Mouse (Mus musculus) lung, embryonic 14.5 days (tissue): ENCODE results near the gene Arhgap42. TPM values are rescaled to one million over a fixed set of nuclear protein-coding genes. Genes with fewer than 3 reads are reported as not detected.

ENCODE experiments used
- ATAC-seq: fragments of 200-750 bp; cut with Nextera tagmentation; 2 replicates; pipeline ENCODE4 v1.8.0; 2017; ENCODE audit warnings: mild to moderate bottlenecking, moderate TSS enrichment, moderate library complexity; ENCODE audit not compliant: insufficient read depth
- DNase-seq: peaks from one replicate; pipeline ENCODE4 v3.0.0-alpha.2; 2015
- H3K27ac ChIP-seq: fragments of 300-500 bp; sonication (generic); 2 replicates; pipeline ENCODE4 v1.5.1; 2014; ENCODE audit warnings: low read depth, mild to moderate bottlenecking, moderate library complexity
- H3K27me3 ChIP-seq: fragments of 300-500 bp; sonication (generic); 2 replicates; pipeline ENCODE4 v1.6.1; 2014; ENCODE audit warnings: low read length, control low read depth; ENCODE audit not compliant: insufficient read depth
- H3K36me3 ChIP-seq: fragments of 300-500 bp; sonication (generic); 2 replicates; pipeline ENCODE4 v1.6.1; 2014; ENCODE audit warnings: control low read depth; ENCODE audit not compliant: insufficient read depth
- H3K4me1 ChIP-seq: fragments of 300-500 bp; sonication (generic); 2 replicates; pipeline ENCODE4 v1.6.1; 2014; ENCODE audit warnings: antibody characterized with exemption, control low read depth; ENCODE audit not compliant: insufficient read depth
- H3K4me2 ChIP-seq: fragments of 300-500 bp; sonication (generic); 2 replicates; pipeline ENCODE4 v1.6.1; 2014; ENCODE audit warnings: mild to moderate bottlenecking
- H3K4me3 ChIP-seq: fragments of 300-500 bp; sonication (generic); 2 replicates; pipeline ENCODE4 v1.5.1; 2014; ENCODE audit warnings: low read depth, low read length
- H3K9ac ChIP-seq: fragments of 300-500 bp; sonication (generic); 2 replicates; pipeline ENCODE4 v1.6.1; 2014
- H3K9me3 ChIP-seq: fragments of 300-500 bp; sonication (generic); 2 replicates; pipeline ENCODE4 v1.6.1; 2016; ENCODE audit warnings: low read depth, low read length, control low read depth
- CTCF ChIP-seq: IDR thresholded peaks from 2 replicates; pipeline ENCODE4 v1.5.1; 2016; ENCODE audit warnings: antibody characterized with exemption, low read depth
- WGBS: fragments of 180-500 bp; shearing (Covaris S2); extraction: QIAGEN DNeasy Blood & Tissue Kit; methylation state at CpG from one replicate; pipeline ENCODE4 v1.1.7; 2014; 5-methylcytosine and 5-hydroxymethylcytosine counted together
- polyA plus RNA-seq: library from polyadenylated mRNA; unstranded; fragments of >200 nt; fragmentation: Nextera tagmentation; extraction: Ambion mirVana; gene quantifications from 2 replicates; pipeline ENCODE4 v1.2.1, GENCODE M21; 2014

The Arhgap42 gene
- polyA plus RNA-seq, 1 experiment from 2014 or later, result 45.8 TPM

GRCm38 (mm10) chr9:9196046-9196445 is 42.9 kb downstream of the Arhgap42 start:
- no peak for DNase-seq
- no peak overlapping the region for H3K27ac ChIP-seq
- no peak overlapping the region for H3K9ac ChIP-seq
- H3K4me2 ChIP-seq, result no peak overlapping the region
- no peak for TF ChIP-seq CTCF
- no peak for ATAC-seq
- H3K4me1 ChIP-seq, result peaks cover 16% of the 10 kb centered on the region
- H3K27me3 ChIP-seq, result no peaks in the 10 kb centered on the region
- no peak overlapping the region for H3K4me3 ChIP-seq
- H3K9me3 ChIP-seq, result no peaks in the 10 kb centered on the region
- no peaks in the 10 kb centered on the region for H3K36me3 ChIP-seq

- TF ChIP-seq CTCF, result no peak
- ATAC-seq, result no peak
- no peak overlapping the region for H3K4me3 ChIP-seq
- no peak overlapping the region for H3K4me2 ChIP-seq
- H3K27me3 ChIP-seq, result no peaks in the 10 kb centered on the region
- no peak overlapping the region for H3K27ac ChIP-seq
- peaks cover 12% of the 10 kb centered on the region for H3K4me1 ChIP-seq
- no peak for DNase-seq
- H3K36me3 ChIP-seq, result no peaks in the 10 kb centered on the region
- no peaks in the 10 kb centered on the region for H3K9me3 ChIP-seq
- 68% methylated on average over 1 of the region's 1 CpGs for WGBS
- H3K9ac ChIP-seq, result no peak overlapping the region
These were observed 44.4 kb downstream of the Arhgap42 start for GRCm38 (mm10) chr9:9194496-9194895.

- Histone ChIP-seq H3K27ac (no peak overlapping the region), H3K36me3 (no peaks in the 10 kb centered on the region), H3K4me1 (no peaks in the 10 kb centered on the region), H3K4me3 (no peak overlapping the region), H3K27me3 (no peaks in the 10 kb centered on the region), H3K9me3 (no peaks in the 10 kb centered on the region), H3K4me2 (no peak overlapping the region), H3K9ac (no peak overlapping the region)
- ATAC-seq (no peak), DNase-seq (no peak)
- WGBS, result 82% methylated on average over 4 of the region's 4 CpGs
- no peak for TF ChIP-seq CTCF
These were observed 46.2 kb downstream of the Arhgap42 start for GRCm38 (mm10) chr9:9192716-9193115.

GRCm38 (mm10) chr9:9190835-9191234 is 48.1 kb downstream of the Arhgap42 start:
- H3K27me3 ChIP-seq, result no peaks in the 10 kb centered on the region
- no peak overlapping the region for H3K4me3 ChIP-seq
- ATAC-seq, result no peak
- H3K4me1 ChIP-seq, result no peaks in the 10 kb centered on the region
- H3K36me3 ChIP-seq, result no peaks in the 10 kb centered on the region
- no peaks in the 10 kb centered on the region for H3K9me3 ChIP-seq
- no peak overlapping the region for H3K9ac ChIP-seq
- no peak overlapping the region for H3K4me2 ChIP-seq
- no peak overlapping the region for H3K27ac ChIP-seq
- WGBS, result 88% methylated on average over 1 of the region's 1 CpGs
- no peak for TF ChIP-seq CTCF
- no peak for DNase-seq

GRCm38 (mm10) chr9:9188167-9188566 is 50.7 kb downstream of the Arhgap42 start:
- no peaks in the 10 kb centered on the region for H3K9me3 ChIP-seq
- 91% methylated on average over 3 of the region's 3 CpGs for WGBS
- no peak for TF ChIP-seq CTCF

GRCm38 (mm10) chr9:9177745-9178144 is 61.2 kb downstream of the Arhgap42 start:
- no peak overlapping the region for H3K9ac ChIP-seq
- 56% methylated on average over 4 of the region's 4 CpGs for WGBS
- no peak overlapping the region for H3K4me3 ChIP-seq
- H3K4me1 ChIP-seq, result no peaks in the 10 kb centered on the region
- no peaks in the 10 kb centered on the region for H3K27me3 ChIP-seq
- ATAC-seq (peak; percentile 54), DNase-seq (no peak)
- TF ChIP-seq CTCF, result no peak
- 0 out of 2 replicates have a peak, but pooled peaks cover 3% of the 10 kb centered on the region for H3K36me3 ChIP-seq
- H3K4me2 ChIP-seq, result no peak overlapping the region
- H3K27ac ChIP-seq, result no peak overlapping the region
- H3K9me3 ChIP-seq, result no peaks in the 10 kb centered on the region

More at GRCm38 (mm10) chr9:9188167-9188566, 50.7 kb downstream of the Arhgap42 start:
- Histone ChIP-seq H3K9ac (no peak overlapping the region), H3K27ac (no peak overlapping the region), H3K4me2 (no peak overlapping the region), H3K4me1 (no peaks in the 10 kb centered on the region), H3K36me3 (no peaks in the 10 kb centered on the region), H3K4me3 (no peak overlapping the region), H3K27me3 (no peaks in the 10 kb centered on the region)
- DNase-seq, result no peak
- no peak for ATAC-seq

- Histone ChIP-seq H3K27me3 (no peaks in the 10 kb centered on the region), H3K9ac (no peak overlapping the region), H3K4me3 (no peak overlapping the region), H3K27ac (no peak overlapping the region), H3K4me2 (no peak overlapping the region), H3K9me3 (no peaks in the 10 kb centered on the region), H3K36me3 (0 out of 2 replicates have a peak, but pooled peaks cover 3% of the 10 kb centered on the region), H3K4me1 (0 out of 2 replicates have a peak, but pooled peaks cover 4% of the 10 kb centered on the region)
- no peak for DNase-seq
- no peak for ATAC-seq
- WGBS, result 73% methylated on average over 2 of the region's 2 CpGs
- TF ChIP-seq CTCF, result no peak
These were observed 64.0 kb downstream of the Arhgap42 start for GRCm38 (mm10) chr9:9174924-9175323.

- DNase-seq, result no peak
- no peaks in the 10 kb centered on the region for H3K9me3 ChIP-seq
- 0 out of 2 replicates have a peak, but pooled peaks cover 3% of the 10 kb centered on the region for H3K36me3 ChIP-seq
- WGBS, result 83% methylated on average over 5 of the region's 5 CpGs
- ATAC-seq, result no peak
- no peaks in the 10 kb centered on the region for H3K27me3 ChIP-seq
- TF ChIP-seq CTCF, result no peak
- no peak overlapping the region for H3K9ac ChIP-seq
- 0 out of 2 replicates have a peak, but pooled peaks cover 4% of the 10 kb centered on the region for H3K4me1 ChIP-seq
- H3K4me2 ChIP-seq, result no peak overlapping the region
- H3K27ac ChIP-seq, result no peak overlapping the region
- H3K4me3 ChIP-seq, result no peak overlapping the region
These were observed 64.7 kb downstream of the Arhgap42 start for GRCm38 (mm10) chr9:9174206-9174605.
